Mouse (Mus musculus): Measurements from ENCODE around the gene Pdzd3.
A peak's percentile ranks its signal among the peaks of the same experiment; 100 is the strongest.

Pdzd3 gene

GRCm38 (mm10) chr9:44250445-44250844 is 826 bp downstream of the Pdzd3 start:
- DNase-seq (ENCODE audit: low spot score in 2 of 2) = no peak

GRCm38 (mm10) chr9:44249181-44250146 is 1.8 kb downstream of the Pdzd3 start:
- peak; percentile 35 to 61 for DNase-seq (ENCODE audit: low spot score in 2 of 2)

GRCm38 (mm10) chr9:44247907-44248306 is 3.4 kb downstream of the Pdzd3 start:
- DNase-seq (ENCODE audit: low spot score in 2 of 2) = no peak

GRCm38 (mm10) chr9:44243621-44244020 is 7.7 kb downstream of the Pdzd3 start:
- DNase-seq (ENCODE audit: low spot score in 2 of 2) = no peak

- DNase-seq (ENCODE audit: low spot score in 2 of 2) = no peak
Measured at GRCm38 (mm10) chr9:44241418-44241817, 9.9 kb downstream of the Pdzd3 start.

GRCm38 (mm10) chr9:44240911-44241310 is 10.4 kb downstream of the Pdzd3 start:
- DNase-seq (ENCODE audit: low spot score in 2 of 2) = no peak

- DNase-seq (ENCODE audit: low spot score in 2 of 2) = no peak
Measured at GRCm38 (mm10) chr9:44240399-44240798, 10.9 kb downstream of the Pdzd3 start, which contains the start of gene Ccdc153. TSS of gene Ccdc153 (plus strand) at chr9:44240676.

GRCm38 (mm10) chr9:44239447-44239846 is 11.8 kb downstream of the Pdzd3 start:
- peak in 1 of 2 experiments; percentile 31 for DNase-seq (ENCODE audit: low spot score in 2 of 2)

- no peak for DNase-seq (ENCODE audit: low spot score in 2 of 2)
Measured at GRCm38 (mm10) chr9:44238501-44239190, 12.6 kb downstream of the Pdzd3 start.

- DNase-seq (ENCODE audit: low spot score in 2 of 2) = no peak
Measured at GRCm38 (mm10) chr9:44237128-44237527, 14.1 kb downstream of the Pdzd3 start.

GRCm38 (mm10) chr9:44236601-44237000 is 14.7 kb downstream of the Pdzd3 start:
- DNase-seq (ENCODE audit: low spot score in 2 of 2) = no peak

- DNase-seq (ENCODE audit: low spot score in 2 of 2) = peak; percentile 54 to 65
Measured at GRCm38 (mm10) chr9:44234479-44235427, 16.5 kb downstream of the Pdzd3 start.

- peak; percentile 99 for DNase-seq (ENCODE audit: low spot score in 2 of 2)
Measured at GRCm38 (mm10) chr9:44233802-44234478, 17.3 kb downstream of the Pdzd3 start, which contains the start of gene Cbl. TSS of gene Cbl (minus strand) at chr9:44234049.

- DNase-seq (ENCODE audit: low spot score in 2 of 2) = peak in 1 of 2 experiments; percentile 16
Measured at GRCm38 (mm10) chr9:44233021-44233801, 18.1 kb downstream of the Pdzd3 start.

GRCm38 (mm10) chr9:44231609-44232008 is 19.7 kb downstream of the Pdzd3 start:
- DNase-seq (ENCODE audit: low spot score in 2 of 2) = no peak

- DNase-seq (ENCODE audit: low spot score in 2 of 2) = no peak
Measured at GRCm38 (mm10) chr9:44225993-44226392, 25.3 kb downstream of the Pdzd3 start.

- peak in 1 of 2 experiments; percentile 23 for DNase-seq (ENCODE audit: low spot score in 2 of 2)
Measured at GRCm38 (mm10) chr9:44213538-44213937, 37.7 kb downstream of the Pdzd3 start.

GRCm38 (mm10) chr9:44212406-44212805 is 38.9 kb downstream of the Pdzd3 start:
- no peak for DNase-seq (ENCODE audit: low spot score in 2 of 2)

- DNase-seq (ENCODE audit: low spot score in 2 of 2) = no peak
Measured at GRCm38 (mm10) chr9:44209416-44209815, 41.9 kb downstream of the Pdzd3 start.

GRCm38 (mm10) chr9:44207840-44208239 is 43.4 kb downstream of the Pdzd3 start:
- DNase-seq (ENCODE audit: low spot score in 2 of 2) = no peak
